Mouse (Mus musculus) cortical plate, adult 2 months (tissue): ENCODE data around the gene Pik3cd.

Experiments
- CTCF ChIP-seq: fragments of 200-500 bp; IDR thresholded peaks from 2 replicates; pipeline ENCODE4 v1.5.1; 2011; ENCODE audit warnings: mild to moderate bottlenecking, control low read depth, low read length; ENCODE audit not compliant: insufficient read depth; ENCODE audit errors: extremely low read depth
- POLR2A ChIP-seq: fragments of 200-500 bp; IDR thresholded peaks from 2 replicates; pipeline ENCODE4 v1.6.1; 2011; ENCODE audit warnings: mild to moderate bottlenecking, low read length, control low read depth; ENCODE audit not compliant: insufficient read depth; ENCODE audit errors: extremely low read depth

DNA sequence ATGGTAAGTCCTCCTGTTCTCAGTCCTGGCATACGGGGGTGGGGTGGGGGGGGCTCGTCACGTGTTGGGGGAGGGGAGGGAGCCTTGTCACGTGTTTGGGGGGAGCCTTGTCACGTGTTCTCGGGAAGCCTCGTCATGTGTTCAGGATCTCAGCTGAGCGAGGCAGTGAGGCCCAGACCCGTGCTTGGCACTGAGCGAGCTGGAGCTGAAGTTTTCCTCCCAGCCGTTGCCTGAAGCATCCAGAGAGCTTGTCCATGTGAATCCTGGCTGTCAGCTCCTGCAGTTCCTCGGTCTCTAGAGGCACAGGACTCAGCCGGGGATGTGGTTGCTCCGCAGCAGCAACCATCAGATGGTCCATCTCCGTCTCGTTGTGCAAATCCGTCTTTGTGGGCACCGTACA, 96.3 kb downstream of the Pik3cd start:
- TF ChIP-seq CTCF (no peak), POLR2A (peak; percentile 50; the same call in 1 of the 2 replicates)
